Mouse (Mus musculus) frontal cortex, postnatal 10 days (tissue): ENCODE results near the gene Hoxc11.

Experiments used
- DNase-seq, 2 experiments: peaks; one replicate each; pipeline ENCODE4 v3.0.0; 2022; ENCODE audit warnings: low spot score in 2 of 2, mixed read lengths in 1 of 2

Gene Hoxc11

GRCm38 (mm10) chr15:102954192-102955006 lies at the start of gene Hoxc11:
TSS of gene Hoxc11 (plus strand) at chr15:102954427.
- DNase-seq = no peak

DNA sequence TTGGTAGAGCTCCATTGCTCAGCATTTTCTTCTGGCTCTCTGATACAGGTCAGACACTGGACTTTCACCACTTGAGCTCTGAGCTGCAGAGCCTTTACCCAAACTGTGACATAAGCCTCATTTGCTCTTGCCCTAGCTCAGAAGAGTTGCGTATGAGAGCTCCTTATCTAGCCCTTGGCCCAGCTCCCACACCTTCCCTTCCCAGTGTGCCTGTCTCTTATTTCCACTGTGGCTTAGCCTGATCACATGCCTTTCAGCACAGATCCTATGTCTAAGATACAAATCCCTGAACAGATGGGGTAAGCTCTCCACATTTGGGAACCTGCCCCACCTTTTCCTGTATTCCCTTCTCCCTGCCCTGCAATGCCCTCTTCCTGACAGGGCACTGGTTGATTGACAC lies 49.3 kb upstream of the Hoxc11 start:
- no peak for DNase-seq

DNA sequence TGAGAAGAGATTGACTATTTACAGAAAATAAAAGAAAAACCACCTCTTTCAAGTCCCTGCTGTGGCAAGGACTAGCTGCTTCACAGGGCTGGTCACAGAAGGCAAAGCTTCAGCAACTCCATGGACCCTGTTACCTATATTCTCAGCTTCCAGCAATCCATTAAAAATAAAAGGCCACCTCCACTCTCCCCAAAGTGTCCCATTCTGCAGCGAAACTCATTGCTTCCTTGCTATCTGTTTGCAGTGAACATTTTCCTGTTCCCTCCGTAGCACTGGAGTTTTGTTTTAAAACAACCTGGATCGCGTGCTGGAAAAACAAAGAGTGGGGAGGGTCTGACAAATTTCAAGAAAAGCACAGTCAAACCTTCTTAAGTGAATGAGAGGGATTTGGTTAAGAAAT lies 44.7 kb upstream of the Hoxc11 start:
- DNase-seq = no peak

DNA sequence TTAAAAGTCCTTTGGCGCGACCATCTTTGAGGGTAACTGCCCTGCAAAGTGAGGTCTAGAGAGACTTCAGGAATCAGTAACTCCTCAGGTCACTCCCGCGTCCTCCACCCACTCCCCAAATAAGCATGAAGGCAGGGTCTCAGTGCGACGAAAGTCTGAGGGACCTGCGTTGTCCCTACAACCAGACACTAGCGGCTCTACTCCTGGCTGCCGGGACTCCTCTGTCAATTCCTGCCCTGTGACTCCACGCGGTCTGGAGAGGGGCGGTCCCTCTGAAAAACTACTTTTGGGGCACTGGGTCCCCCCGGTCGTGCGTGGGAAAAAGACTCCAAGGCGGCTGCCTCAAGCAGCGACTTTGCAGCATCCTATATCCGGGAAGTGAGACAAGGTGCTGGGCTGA lies 44.2 kb upstream of the Hoxc11 start:
- no peak for DNase-seq

DNA sequence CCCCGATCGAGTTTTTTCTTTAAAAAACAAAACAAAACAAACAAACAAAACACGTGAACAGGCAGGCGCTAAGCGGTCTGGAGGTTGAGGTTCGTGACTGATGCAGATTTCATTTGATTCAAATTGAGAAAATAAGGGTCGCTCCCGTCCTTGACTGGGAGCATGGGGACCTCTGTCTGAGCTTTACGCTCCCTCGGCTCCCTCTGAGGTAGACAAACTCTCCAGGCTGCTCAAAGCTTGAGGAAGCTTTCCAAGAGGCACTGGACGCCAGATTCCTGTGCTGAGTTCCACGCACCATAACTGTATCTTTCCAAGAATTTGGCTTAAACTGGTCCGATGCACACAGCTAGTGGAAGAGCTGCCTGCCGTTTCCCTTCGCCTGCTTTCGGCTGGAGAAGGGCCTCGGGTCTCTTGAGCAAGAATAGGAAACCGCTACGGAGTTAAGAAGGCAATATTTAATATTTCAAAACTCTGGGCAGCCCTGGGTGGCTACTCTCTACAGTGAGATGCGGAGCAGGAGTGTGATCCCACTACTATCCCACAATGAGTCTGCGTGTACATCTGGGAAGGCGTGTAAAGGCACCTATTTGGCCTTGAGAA lies 43.6 kb upstream of the Hoxc11 start:
- no peak for DNase-seq

DNA sequence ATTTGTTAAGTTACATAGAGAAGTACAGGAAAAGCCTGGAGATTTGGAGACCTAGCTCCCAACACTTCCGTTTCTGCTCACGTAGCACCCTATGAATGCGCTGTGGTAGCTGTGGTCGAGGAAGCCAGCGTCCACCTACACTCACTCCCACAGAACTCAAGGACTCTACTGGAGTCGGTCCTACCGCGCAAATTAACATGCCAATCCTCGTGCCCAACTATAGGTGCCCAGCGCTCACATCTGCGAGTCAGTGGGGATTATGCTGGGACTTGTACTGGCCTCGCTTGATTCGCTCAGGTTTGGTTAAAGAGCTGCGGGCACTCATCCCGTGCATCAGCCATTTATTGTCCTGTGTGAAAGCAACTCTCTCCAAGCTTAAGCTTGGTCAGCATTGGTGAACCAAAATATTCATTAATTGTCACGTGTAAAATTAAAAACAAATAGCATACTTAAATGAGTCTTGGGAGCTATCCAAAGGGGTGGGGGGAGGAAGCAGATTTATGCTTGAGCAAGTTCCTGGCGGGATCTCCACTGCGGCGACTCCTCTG lies 41.1 kb upstream of the Hoxc11 start:
- DNase-seq = no peak

DNA sequence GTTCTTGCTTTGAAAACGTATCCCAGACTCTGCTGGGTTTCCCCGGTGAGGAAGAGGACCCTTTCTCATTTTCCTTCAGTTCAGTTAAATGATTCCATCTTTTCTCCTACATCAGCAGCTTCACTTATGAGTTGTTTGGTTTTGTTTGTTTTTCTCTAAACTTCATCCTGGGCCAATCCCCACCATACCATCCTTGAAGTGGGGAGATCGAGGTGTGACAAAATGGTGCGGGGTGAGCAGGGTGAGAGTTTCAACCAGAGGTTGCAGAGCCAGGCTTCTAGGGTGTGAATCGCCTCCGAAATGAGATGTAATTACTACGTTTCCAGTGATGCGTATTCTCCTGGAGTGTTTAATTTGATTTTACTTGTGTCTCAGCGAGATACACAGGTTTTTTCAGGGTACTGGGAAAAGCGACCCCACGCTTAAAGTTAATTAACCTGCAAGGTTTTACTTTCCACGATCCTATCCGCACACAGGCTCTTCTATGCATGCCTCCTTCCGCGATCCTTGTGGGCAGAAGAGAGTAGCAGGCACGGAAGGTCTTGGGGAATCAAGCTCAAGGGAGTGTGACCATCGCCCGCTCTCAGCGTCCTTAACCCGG lies 36.2 kb upstream of the Hoxc11 start:
- DNase-seq = no peak

DNA sequence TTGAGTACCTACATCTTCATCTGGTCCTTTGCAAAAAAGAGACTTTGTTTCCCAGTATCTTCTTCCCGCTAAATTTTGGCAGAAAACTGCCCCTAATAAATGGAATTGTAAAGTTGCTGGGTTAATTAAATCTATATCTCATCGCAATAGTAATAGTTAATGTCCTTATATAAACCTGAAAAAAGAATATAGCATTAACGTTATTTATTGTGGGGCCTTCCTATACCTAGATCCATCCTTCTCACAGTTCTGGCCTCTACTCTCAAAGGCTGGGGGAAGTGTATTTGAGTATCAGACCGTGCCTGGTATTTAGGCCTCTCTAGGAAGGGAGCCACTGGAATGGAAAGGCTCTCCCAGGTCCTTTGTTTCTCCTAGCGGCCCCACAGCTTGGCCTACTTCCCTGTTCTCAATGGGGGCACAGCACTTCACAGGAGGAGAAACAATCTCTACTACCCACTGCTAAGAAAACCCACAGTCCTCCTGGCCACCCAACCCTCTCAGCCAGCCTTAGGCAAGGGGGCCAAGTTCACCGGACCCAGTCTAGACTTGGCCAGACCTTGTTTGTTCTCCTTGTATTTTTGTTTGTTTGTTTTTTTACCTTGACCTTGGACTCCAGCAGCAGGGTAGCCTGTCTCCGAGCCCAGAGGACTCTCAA lies 35.5 kb upstream of the Hoxc11 start:
- DNase-seq = no peak

DNA sequence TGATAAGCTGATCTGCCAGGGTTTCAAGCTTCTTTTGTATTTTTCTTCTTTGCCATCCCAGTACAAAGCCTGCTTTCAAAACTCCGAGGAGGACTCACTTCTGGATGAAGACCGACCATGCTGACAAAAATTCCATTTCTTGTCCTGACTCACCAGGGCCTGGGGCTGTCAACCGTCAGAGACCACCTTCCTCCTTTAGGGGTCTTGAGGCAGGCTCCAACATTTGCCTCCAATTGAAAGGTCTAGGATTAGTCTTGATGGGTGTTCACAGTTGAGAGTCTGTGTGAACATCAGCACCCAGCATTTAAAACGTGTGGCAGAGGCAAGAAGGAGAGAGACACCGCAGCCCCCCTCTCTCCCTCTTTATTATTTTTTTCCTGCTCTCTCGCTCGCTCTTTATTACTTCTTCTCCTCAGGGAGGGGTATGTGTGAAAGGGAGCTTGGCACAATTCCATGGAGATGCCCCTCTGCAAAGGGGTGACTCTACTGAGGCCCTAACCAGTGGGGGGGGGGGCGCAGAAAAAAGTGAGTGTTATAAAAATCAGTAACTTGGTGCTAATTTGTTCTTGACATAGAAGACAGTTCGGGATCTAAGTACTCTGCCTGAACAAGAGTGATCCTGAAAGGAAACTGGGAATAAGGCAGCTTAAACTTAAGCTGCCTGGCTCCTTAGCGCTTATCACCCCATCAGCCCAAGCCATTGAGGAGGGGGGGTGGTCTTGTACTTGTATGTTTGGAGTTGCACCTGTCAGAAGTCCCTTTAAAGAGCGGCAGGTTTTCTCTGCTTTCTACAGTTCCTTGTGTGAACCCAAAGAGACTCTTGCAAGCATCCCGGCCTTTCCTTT lies 34.7 kb upstream of the Hoxc11 start:
- DNase-seq = no peak

GRCm38 (mm10) chr15:102920619-102921018 lies 33.6 kb upstream of the Hoxc11 start:
- DNase-seq = no peak

DNA sequence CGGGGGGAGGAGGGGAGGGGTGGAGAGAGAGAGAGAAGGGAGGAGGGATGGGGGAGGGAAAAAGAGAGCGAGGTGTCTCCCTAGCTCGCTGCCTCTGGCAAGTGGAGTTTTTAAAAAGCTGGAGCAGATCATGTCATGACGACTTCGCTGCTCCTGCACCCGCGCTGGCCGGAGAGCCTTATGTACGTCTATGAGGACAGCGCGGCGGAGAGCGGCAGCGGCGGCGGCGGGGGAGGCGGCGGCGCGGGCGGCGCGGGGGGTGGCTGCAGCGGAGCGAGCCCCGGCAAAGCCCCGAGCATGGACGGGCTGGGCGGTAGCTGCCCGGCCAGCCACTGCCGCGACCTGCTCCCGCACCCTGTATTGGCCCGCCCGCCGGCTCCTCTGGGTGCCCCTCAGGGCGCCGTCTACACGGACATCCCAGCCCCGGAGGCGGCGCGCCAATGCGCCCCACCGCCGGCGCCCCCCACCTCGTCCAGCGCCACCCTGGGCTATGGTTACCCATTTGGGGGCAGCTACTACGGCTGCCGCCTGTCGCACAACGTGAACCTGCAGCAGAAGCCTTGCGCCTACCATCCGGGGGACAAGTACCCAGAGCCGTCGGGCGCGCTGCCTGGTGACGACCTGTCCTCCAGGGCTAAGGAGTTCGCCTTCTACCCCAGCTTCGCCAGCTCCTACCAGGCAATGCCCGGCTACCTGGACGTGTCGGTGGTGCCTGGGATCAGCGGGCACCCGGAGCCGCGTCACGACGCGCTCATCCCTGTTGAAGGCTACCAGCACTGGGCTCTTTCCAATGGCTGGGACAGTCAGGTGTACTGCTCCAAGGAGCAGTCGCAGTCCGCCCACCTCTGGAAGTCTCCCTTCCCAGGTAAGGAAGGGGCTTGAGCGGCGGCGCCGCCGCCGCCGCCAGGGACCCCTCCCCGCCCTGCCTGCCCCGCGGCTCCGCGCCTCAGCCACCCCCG lies 32.9 kb upstream of the Hoxc11 start, which contains the start of gene Hoxc13:
TSS of gene Hoxc13 (plus strand) at position 51 of the 959 bp plus-strand sequence.
- DNase-seq = no peak

DNA sequence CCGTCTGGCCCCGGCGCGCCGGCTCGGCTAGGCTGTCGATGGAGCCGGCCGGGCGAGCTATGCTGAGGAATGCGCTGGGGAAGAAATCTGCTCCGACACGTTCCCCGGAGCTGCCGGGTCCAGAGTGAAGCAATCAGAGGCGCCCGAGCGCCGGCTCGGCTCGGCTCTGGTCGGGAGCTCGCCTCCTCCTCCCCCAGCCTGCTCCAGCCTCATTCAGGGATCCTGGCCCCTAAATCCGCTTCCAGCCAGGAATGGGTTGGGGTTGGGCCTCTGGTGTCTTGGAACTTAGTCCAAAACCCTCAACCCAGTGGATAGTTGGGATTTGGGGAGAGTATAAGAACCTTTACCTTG lies 32.2 kb upstream of the Hoxc11 start:
- no peak for DNase-seq

GRCm38 (mm10) chr15:102922636-102923500 lies 31.4 kb upstream of the Hoxc11 start:
- DNase-seq = no peak

- no peak for DNase-seq
Measured at GRCm38 (mm10) chr15:102927032-102927645, 27.1 kb upstream of the Hoxc11 start.

DNA sequence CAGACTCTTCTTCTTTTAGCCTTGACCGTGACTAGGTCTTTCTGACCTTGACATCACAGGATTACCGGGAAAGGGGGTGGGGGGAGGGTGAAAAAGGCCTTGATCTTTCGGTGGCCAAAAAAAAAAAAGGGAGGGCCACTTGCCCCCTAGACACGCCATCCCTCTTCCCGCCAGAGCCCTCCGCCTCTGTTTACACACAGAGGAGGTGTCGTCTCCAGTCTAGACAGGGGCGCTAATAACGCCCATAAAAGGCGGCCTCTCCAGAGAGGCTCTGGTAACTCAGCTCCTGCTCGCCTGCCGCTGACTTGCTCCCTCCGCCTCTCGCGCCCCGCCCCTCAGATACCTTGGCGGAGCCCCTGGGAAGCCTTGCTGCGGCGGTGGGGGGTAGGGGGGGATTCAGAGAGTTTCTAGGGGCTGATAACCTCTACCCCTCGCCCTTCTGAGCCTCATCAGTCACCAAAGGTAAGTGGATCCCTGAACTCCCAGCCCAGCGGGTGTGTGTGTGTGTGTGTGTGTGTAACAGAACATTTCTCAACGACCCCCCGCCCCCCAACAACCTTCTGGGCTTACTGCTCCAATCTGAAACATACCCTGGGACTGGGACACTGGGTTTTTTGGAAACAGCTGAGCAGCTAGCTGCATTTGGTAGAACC lies 22.4 kb upstream of the Hoxc11 start:
- no peak for DNase-seq

GRCm38 (mm10) chr15:102934438-102934837 lies 19.8 kb upstream of the Hoxc11 start:
- no peak for DNase-seq

- no peak for DNase-seq
Measured at GRCm38 (mm10) chr15:102934897-102935296, 19.3 kb upstream of the Hoxc11 start.

GRCm38 (mm10) chr15:102936279-102936972 lies 17.8 kb upstream of the Hoxc11 start, which contains the start of gene Hoxc12:
TSS of gene Hoxc12 (plus strand) at chr15:102936757.
- DNase-seq = no peak
